Mouse (Mus musculus) cortical plate, adult 2 months (tissue): ENCODE results near the gene Car10.

Experiments used
- CTCF ChIP-seq: fragments of 200-500 bp; IDR thresholded peaks from 2 replicates; pipeline ENCODE4 v1.5.1; 2011; ENCODE audit warnings: mild to moderate bottlenecking, control low read depth, low read length; ENCODE audit not compliant: insufficient read depth; ENCODE audit errors: extremely low read depth
- POLR2A ChIP-seq: fragments of 200-500 bp; IDR thresholded peaks from 2 replicates; pipeline ENCODE4 v1.6.1; 2011; ENCODE audit warnings: mild to moderate bottlenecking, low read length, control low read depth; ENCODE audit not compliant: insufficient read depth; ENCODE audit errors: extremely low read depth

DNA sequence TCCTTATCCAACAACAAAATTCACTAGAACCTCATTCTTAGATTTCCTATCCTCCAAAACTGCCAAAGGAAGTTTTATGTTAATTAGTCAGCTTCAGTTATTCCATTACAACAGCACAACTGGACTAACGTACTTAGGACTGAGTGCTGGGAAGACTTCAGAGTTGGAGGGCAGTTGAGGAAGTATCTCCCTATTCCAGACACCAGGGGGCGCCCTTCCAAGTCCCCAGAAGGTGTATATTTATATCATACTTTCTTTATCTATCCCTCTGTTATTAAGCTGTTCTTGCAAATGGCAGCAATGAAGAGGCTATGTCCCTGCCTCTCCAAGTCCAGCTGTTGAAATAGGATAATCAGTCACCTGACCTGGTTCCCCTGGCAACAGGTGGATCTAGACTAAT lies 405.6 kb downstream of the Car10 start:
- TF ChIP-seq CTCF = peak; percentile 22; the same call in 1 of the 2 replicates
- TF ChIP-seq POLR2A = no peak
